Comparison of ENCODE assay signal across 8 mouse cellular contexts in the genomic region with DNA sequence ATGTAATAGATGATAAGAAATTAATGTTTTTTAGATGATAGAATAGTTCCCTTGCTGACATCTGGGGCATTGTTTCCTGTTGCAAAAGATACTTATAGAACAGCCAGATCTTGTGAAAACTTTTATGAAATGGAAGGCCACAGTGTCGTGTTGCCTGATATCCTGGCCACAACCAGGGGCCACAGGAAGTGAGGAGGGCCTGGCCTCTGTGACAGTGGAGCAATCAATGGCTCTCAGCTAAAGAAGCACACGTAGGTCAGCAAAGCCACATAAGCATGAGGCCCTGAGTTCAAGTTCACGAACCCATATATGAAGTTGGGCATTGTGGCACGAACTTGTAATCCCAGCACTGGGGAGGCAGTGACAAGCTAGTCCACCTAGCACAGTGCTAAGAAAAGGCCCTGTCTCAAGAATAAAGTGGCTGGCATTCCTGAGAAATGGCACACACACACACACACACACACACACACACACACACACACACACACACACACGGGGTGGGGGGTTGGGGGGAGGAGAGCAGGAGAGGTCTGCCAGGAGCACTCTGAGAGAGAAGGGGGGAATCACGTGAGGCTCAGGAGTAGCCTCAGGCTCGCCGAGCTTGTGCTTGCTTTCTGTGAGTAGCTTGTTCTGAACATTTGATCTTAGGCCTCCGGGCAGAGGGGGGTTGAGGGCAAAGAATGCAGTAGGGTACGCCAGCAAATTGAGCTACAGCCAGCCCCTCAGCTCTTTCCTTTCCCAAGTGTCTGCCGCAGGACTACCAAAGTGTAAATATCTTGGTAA. TPM values are rescaled to one million over a fixed set of nuclear protein-coding genes. Genes with fewer than 3 reads are reported as not detected.
DNase-seq lines count a peak whose midpoint lies in the region; ATAC-seq and TF ChIP-seq lines count a peak whose summit lies in the region.

No protein-coding gene starts in this region.

- TF ChIP-seq CTCF in kidney, adult 2 months (conservative IDR thresholded peaks at IDR 0.05; ENCODE audit: insufficient read depth, insufficient read length, low read depth, low read length): no peak

- H3K9ac ChIP-seq in lung, embryonic 16.5 days (ENCODE audit: low read length): no peak overlapping the region

- peak; percentile 95 for ATAC-seq in lung, embryonic 16.5 days (ENCODE audit: low read depth)
- no peak for ATAC-seq in inflammation-experienced regulatory T-cells, adult 6 months

- 37% methylated on average over 10 of the region's 11 CpGs for WGBS in kidney, adult 2 months
- 41% methylated on average over 10 of the region's 11 CpGs for WGBS in lung, embryonic 16.5 days

- H3K4me1 ChIP-seq in kidney, adult 2 months (ENCODE audit: control insufficient read depth, insufficient read depth, low read length): peaks cover 4% of the 10 kb centered on the region
- no peaks in the 10 kb centered on the region for H3K4me1 ChIP-seq in lung, embryonic 16.5 days (replicated peaks; ENCODE audit: control insufficient read depth, insufficient read depth, low read length)

- H3K27me3 ChIP-seq in kidney, adult 2 months (replicated peaks; ENCODE audit: control insufficient read depth, insufficient read depth, low read length): no peaks in the 10 kb centered on the region
- H3K27me3 ChIP-seq in lung, embryonic 16.5 days (ENCODE audit: control insufficient read depth, insufficient read depth, low read depth, low read length): no peaks in the 10 kb centered on the region

- 0 out of 2 replicates have a peak overlapping the region, but pooled peaks have one; percentile 41 for H3K4me3 ChIP-seq in kidney, adult 2 months (ENCODE audit: insufficient read depth, low read depth, low read length)
- no peak overlapping the region for H3K4me3 ChIP-seq in lung, embryonic 16.5 days (ENCODE audit: low read length)

- peak; percentile 5 for DNase-seq in NIH3T3 (ENCODE audit: low read depth)
- peak; percentile 34 for DNase-seq in fat pad, adult 2 months (ENCODE audit: extremely low read depth, low read depth, low spot score)
- DNase-seq in kidney, adult 2 months: peak; percentile 83
- no peak for DNase-seq in cerebellum, postnatal 36 days
- no peak for DNase-seq in thymus, postnatal 25 days
- DNase-seq in urinary bladder, postnatal 14 days (ENCODE audit: low spot score): no peak

- peak overlapping the region; percentile 92 for H3K27ac ChIP-seq in kidney, adult 2 months (ENCODE audit: insufficient read depth, low read depth, low read length)
- peak overlapping the region; percentile 66 for H3K27ac ChIP-seq in lung, embryonic 16.5 days (ENCODE audit: low read length)

- no peaks in the 10 kb centered on the region for H3K9me3 ChIP-seq in lung, embryonic 16.5 days (ENCODE audit: control insufficient read depth, low read length)

- H3K4me2 ChIP-seq in lung, embryonic 16.5 days (ENCODE audit: low read depth, low read length): no peak overlapping the region

- TF ChIP-seq POLR2A in kidney, adult 2 months (IDR thresholded peaks at IDR 0.05; ENCODE audit: low read depth, low read length): no peak

- H3K36me3 ChIP-seq in kidney, adult 2 months (ENCODE audit: control insufficient read depth, insufficient read depth, low read length): no peaks in the 10 kb centered on the region
- no peaks in the 10 kb centered on the region for H3K36me3 ChIP-seq in lung, embryonic 16.5 days (ENCODE audit: control insufficient read depth, insufficient read depth, low read length)

RNA-seq across cellular contexts. Expression of gene Abca13, which starts 0.8 kb away (rescaled TPM):
- 7.6 and 11.7 TPM in 2 replicates for polyA plus RNA-seq in kidney, adult 2 months (2012; rRNA removed)
- polyA plus RNA-seq in lung, embryonic 16.5 days (2015; fragmentation: Nextera tagmentation; extraction: Ambion mirVana): 0.05 and 0.13 TPM in 2 replicates
- not detected for polyA plus RNA-seq in inflammation-experienced regulatory T-cells, adult 6 months (2017; shearing (Covaris generic))

Comparison
In these comparisons a context has a peak if more than half of its experiments do, and no peak if none do; other contexts are left out.
1. DNase-seq: peak in NIH3T3 (single experiment), fat pad, adult 2 months (single experiment) and kidney, adult 2 months (single experiment); none in cerebellum, postnatal 36 days (0 of 2), thymus, postnatal 25 days (single experiment) and urinary bladder, postnatal 14 days (single experiment).